Mouse (Mus musculus) embryo, embryonic 9.5 days (tissue): ENCODE measurements at regions not wholly inside any gene's neighbourhood (a gene's known extent, or its start where the extent isn't known, plus 50 kb on each side); places are given as distances from the start of the nearest gene placed in this dataset.

ENCODE experiments used
- DNase-seq: peaks from one replicate; pipeline ENCODE4 v3.0.0-alpha.2; 2017; ENCODE audit errors: extremely low spot score

DNA sequence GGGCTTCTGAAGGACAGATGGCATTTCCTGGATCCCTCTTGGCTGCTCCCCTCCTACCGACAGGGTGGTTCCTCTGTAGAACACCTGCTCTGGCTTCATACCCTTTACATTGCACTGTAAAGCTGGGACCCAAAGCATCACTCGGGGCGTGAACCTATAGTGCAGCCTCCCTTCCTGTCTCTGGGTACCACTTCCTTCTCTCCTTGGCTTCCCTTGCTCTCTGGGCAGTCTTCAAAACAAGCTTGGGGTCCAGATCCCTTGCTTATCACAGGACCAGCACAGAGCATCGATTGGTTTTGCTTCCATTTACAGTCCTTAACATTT lies 346.4 kb downstream of the Rnf144a start:
- no peak for DNase-seq

DNA sequence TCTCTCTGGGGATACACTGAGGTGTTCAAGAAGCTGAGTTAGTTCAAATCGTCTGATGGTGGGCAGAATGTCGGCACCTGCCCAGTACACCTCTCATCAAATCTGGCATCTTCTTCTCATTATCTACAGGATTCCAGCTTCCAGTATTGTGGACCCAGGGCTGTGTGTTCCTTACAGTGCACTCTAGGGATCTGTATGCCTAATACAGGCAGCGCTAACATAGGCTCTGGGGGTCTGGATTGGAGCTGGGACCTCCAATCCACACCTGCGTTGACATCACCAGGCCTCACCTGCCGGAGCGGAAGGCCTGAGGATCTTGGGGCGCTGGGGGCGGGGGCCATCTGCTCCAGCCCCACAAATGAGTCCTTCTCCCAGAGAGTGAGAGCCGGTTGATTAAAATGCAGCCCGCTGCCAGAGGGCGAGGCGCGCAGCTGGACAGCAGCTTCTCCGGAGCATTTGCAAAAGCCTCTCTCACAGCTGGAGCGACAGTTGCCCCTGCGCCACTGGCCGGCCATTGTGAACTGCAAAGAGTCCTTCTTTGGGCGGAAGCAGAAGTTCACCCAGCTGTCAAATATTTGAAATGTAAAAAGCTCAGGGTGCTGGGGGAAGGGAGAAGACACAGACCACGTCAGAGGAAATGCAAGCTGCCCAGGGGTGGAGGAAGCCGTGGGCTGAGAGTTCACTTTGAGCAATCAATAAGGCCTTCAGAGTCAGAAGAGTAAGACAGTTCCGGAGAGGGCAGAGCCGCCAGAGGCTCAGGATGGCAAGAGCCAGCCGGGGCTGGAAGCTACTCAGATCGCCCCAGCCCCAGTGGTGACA lies 347.0 kb downstream of the Rnf144a start:
- peak; percentile 41 for DNase-seq

DNA sequence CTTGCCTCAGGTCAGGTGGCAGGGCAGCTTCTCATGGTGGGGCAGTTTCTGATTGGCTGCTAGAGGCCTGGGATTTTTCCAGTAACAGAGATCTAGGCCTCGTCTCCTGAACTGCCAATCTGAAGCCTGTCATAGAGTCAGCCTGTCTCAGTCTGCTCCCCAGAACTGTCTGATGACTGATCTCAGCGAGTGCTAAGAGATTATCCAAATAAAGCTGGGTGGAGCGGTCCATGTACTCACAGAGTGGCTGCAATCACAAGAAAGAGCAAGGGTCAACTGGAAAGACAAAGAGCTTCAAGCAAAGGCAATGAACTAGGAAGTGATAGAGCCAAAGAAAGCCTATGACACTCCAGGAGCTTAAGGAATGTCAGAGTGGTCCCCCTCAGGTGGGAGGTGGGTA lies 354.7 kb downstream of the Rnf144a start:
- DNase-seq: no peak

DNA sequence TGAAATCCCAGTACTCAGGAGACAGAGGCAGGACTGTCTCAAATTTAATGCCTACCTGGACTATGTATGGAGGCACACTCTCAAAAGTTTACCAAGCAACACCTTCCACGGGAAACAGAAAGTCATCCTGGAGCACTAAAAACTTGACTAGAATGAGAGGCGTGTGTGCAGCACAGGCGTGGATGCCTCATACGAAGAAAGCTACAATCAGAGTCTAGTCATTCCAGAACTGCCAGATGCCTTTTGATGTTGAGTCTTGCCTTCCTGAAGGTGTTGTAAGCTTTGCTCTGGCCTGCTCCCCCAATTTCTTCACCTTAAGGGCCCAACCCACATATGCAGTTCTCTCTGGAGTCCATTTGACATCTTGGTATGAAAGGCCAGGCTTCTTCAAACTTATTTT lies 356.0 kb downstream of the Rnf144a start:
- no peak for DNase-seq

DNA sequence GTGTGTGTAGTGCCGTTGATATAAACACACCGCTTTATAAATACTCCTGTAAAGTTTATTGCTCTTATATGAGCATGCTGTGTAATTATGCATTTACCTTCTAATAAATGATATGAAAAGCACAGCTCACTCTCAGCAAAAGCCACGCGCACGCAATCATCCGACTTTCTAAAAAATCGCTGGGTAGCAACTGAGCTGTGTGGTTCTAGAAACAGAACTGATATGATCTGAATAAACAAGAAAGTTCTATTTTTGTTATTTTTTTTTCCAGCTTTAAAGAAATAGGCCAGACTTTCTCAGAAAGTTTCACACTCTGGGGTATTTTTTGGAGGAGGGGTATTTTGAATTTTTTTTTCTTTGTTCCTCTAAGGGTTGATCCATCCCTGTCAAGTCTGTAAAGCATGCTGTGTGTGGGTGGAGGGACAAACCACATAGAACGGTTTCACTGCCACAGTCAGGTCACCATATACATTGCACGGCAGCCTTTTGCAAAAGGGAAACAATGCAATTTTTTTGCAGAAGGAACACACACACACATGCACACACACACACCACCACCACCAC lies 357.5 kb downstream of the Rnf144a start:
- DNase-seq: no peak

DNA sequence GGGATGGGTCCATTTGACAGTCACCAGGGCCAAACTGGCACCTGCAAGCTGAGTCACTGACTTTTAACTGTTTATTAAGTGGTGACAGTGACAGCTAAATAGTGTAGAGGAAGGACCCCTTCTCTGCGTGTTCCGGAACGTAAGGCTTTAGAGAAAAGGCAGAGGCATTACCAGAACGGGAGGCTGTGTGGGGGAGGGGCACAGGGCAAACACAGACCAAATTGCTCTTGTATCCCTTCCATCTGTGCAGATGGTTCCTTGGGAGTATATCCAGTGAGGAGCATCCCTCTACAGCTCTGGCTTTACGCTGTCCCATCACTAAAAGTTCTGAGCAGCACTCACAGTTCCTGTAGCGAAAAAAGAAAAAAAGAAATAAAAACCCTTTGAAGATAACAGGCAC lies 368.1 kb downstream of the Rnf144a start:
- no peak for DNase-seq

DNA sequence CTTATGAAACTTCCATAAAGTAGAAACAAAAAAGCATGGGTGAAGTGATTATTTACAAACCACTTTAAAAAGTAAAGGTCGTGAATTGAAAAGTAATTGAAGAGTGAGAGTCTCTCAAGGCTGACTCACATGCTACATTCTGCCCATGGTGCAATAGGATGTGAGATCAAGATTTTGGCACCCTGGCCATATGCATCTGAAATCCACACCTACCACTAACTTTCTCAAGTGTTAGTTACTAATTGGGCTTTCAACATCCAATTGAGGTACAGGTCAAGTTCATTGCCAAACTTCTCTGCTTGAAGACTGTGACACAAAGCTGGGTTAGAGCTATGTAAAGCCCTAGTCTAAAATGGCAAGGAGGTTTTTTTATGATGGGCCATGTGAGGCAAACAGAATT lies 369.7 kb downstream of the Rnf144a start:
- no peak for DNase-seq

DNA sequence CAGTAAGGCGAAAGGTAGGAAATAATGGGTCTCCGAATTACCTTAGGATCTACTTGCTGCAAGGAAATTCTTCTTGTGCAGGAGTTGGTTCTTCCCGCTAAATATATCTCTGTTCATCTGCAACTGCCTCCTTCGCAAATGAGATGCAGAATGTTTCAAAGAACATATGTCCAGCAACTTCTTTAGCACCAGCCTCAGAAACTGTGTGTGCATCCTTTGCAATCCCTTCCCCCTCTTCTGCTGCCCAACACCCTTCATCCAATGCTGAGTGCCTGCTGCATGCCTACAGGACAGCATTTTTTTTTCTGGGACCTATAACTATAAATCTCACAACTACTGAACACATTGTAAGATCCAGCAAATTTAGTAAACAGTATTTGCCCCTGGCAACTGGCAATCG lies 402.1 kb downstream of the Rnf144a start:
- DNase-seq: no peak

DNA sequence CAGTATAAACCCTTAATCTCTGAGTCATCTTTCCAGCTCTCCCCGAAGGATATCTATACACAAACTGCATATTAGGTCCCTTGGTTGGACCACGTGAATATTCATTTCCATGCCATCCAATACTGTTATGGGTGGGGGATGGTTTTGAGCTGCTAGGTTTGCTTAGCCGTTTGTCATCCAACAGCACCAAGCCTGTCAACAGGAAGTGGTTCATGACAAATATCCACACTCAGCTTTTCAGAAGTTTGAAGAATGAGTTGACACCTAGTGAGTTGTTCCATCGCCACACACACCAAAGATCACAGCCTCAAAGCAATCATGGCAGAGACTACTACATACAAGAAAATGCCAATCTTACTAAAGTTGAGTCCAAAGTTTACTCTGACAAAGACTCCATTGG lies 421.0 kb downstream of the Rnf144a start:
- no peak for DNase-seq

DNA sequence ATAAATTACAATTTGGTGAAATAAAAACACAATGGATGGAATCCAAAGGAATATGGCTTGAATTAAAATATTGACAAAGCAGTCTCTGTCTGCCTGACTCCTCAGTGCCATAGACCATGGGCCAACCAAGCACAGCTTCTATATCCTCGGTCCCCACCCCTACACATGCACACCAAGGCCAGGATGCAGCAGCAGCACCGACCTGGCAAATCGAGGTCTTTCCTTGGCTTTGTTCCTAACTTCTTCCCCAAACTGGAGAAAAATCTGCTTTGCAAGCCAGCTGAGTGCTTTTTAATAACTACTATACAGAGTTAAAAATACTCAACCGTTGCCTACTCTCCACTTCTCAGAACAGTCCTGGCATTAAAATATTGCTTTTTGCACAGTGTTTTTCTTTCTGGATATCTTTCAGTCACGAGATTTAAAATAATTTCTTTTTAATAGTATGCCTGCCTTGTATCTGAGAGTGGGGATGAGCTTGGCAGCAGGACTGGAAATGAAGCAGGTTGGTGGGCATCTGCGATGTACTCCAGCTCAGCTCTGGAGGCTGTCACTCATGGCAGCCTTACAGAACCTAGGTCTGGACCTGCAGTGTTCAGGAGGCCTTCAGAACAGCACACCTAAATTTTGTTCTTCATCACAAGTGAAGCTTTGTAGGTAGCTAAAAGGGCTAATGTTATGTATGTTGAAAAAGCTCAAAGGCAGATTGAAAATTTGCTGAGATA lies 423.1 kb downstream of the Rnf144a start:
- no peak for DNase-seq

DNA sequence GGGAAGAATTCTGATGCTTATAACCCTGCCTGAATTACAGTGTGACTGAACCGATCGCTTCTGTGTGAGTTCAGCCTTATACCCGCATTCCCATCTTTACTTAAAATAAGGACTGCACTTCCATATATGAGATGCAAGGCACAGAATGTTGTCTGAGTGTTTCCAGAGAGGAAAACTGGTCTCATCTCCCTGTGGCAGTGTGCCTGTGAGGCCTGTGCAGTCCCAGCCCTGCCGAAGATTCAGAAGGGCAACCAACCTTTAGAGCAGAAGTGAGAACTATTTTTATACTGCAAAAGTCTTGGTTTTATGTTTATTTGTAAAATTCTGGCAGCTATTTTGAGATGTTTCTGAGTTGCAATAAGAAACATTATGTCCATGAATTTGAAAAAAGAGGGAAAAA lies 432.5 kb downstream of the Rnf144a start:
- no peak for DNase-seq

DNA sequence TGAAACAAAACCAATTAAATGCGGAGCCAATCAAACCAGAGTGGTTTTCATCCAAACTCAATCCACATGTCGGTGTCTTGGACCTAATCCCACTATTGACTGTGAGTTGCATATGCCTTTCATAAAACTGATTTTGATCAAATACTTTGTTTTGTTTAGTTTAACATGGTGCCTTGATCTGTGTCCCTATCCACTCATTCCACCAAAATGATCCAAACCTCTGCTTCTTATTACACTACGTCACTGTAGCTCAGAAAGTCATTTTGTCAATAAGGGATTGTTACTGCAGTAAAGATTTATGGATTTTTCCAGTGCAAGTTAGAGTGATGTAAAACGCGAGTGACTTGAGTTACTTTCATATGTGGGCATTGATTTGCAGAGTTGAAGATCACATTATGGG lies 436.7 kb downstream of the Rnf144a start:
- no peak for DNase-seq

DNA sequence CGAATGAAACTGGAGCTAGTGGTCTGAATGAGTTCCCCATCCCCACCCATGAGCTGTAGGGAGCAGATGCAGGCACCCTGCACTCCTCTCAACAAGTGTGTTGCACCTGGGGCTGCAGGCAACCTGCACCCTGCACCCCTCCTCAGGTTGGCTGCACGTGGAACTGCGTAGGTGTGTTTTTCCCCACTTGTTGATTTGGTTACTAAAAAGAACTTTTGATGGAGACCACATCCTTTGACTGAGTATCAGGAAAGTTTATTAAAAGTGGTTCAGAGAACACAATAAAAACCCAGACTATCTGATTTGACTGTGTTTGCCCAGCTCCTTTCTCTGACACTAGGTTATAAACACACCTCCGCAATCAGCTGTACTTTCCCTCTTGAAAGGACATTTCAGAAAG lies 456.5 kb downstream of the Rnf144a start:
- DNase-seq: no peak

DNA sequence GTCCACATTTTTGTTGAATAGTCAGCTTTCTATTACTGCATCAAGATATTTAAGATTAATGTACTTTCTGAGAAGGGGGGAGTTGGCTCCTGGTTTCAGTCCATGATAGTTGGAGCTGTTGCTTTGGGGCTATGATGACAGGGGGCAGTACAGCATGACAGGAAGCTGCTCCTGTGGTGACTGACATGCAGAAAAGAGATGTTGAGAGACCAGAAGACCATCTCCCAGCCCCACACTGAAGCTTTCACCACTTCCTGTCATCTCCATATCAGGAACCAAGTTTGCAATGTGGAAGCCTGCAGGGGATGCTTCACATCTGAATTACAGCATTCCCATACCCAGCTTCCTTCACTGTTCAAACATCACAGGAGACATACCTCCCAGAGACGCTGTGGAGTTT lies 457.5 kb downstream of the Rnf144a start:
- no peak for DNase-seq

DNA sequence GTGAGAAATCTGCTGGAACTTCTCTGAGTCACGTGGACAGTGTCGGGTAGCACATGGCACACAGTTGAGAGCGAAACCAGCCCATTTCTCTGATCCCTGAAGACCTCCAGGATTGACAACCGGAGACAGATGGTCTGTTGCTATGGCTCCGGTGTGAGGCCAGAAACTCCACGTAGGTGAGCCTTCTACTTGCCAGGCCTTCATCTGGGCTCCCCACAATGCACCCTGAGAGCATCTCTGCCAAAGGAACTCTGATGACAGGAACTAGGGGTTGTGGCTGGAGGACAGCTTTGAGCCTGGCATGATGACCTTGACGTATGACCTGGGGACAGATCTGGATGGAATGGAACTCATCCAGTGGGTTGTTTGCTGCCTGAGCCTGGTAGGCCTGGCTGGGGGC lies 467.9 kb downstream of the Rnf144a start:
- no peak for DNase-seq

DNA sequence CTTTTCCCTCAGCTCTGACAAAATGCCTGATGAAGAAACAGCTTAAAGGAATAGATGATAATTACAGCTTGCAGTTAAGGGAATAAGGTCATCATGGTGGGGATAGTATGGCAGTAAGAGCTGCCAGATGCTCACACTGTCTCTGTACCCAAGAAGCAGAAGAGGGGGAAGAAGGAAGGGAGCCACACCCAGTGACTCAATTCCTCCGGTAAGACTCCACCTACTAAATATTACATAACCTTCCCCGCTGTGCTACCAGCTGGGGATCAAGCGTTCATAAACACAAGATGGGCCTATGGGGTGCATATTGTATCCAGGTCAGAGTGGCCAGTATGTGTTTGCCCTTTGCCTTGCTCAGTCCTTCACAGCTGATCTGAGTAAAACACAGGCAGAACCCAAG lies 468.9 kb downstream of the Rnf144a start:
- no peak for DNase-seq

DNA sequence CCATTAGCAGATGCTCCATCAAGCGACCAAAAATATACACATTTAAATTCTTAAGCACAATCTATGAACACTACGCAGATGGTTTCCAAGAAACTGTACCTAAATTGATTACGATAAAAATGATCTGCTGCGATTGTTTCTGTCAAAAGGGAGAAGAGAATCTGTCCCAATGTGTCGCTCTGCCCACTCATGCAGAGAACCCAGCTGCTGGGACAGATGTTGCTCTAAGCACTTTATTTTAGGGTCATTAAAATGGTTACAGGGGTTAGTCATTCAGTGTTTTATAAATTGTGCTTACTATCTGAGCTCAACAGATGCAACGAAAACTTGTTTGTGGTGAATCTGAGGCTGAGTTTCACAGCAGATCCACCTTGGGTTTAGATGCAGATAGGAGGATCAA lies 476.2 kb downstream of the Rnf144a start:
- no peak for DNase-seq

DNA sequence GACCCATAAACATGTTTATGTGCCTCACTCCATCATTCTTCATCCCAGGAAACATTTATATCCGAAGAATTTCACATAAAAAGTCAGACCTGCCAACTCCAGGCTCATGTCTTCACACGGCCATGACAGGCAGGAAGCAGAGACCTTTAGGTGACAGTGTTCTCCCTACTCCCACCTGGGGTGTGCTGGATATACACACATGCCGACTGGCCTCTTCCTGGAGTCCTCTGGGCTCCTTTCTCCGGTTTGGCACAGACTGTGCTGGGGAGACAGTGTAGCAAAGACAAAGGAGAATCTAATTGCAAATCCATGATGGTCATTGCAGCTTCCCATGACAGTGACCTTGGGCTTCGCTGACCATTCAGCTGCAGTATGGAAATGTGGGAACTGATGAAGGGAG lies 480.1 kb downstream of the Rnf144a start:
- DNase-seq: no peak

DNA sequence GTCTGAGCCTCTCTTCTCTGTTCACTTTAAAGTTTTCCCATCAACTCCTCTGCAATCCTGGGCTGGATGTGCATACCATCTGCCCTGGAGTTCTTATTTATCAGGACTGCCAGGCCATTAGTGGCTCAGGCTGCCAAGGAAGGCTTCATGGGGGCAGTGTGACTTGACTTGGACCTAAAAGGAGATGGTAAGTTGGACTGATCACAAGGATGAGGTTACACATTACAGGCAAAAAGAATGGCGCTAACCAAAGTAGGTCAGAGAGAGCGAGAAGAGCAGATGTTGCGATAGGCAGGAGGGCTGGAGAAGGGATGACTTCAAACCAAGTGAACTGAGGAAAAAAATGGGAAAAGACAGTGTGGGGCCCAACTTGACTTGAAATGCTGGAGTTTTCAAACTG lies 480.5 kb downstream of the Rnf144a start:
- DNase-seq: no peak

DNA sequence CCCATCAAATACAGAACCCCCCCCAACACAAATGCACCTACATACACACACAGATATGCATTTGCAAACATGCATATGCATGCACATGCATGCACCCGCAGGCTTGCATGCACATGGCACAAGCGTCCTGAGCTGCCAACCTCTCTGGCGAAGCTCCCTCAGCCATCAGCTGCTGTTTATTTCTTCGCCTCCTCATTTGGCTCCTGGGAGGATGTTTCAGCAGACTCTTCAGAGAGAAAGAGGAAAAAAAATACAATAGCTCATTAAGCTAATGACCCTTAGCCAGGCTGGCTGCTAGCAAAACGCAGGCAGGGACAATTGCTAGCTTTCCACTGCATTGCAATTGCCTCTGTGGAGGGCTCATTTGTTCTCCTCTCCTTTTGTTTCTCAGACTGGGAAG lies 488.7 kb downstream of the Rnf144a start:
- DNase-seq: peak; percentile 4

DNA sequence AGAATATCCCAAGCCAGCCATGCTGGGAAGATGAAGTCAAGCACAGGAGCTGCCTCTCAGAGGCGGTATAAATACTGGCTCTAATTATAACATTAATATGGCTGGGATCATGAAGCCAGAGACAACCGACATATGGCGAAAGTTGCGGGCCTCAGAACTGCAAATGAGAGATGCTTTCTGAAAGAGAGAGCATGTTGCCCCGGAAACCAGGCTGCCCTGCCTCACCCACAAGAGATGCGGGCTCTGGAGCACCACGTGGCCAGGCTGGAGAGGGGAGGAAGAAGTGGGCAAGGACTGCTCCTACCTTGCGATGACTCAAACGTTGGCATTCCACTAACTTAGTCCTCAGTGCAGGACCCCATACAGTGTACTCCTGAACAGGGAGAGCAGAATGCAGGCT lies 490.5 kb downstream of the Rnf144a start:
- DNase-seq: no peak

DNA sequence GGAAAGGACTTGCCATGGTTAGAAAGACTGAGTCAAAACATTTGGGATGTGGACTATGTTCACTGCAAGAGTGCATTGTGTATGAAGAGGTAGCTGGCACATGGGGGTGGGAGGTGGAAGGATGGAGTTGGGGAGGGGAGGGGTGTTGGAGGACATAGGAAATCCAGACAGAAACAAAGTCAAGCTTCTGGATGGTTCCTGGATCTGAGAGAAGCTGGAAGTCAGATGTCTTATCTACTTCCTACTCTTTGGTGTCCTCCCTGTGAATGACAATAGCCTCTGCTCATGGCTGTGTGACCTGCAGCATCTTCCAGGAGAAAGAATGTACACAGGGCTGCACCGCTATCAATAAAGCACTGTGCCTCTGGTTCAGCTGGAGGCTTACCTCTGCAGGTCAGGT lies 491.3 kb downstream of the Rnf144a start:
- no peak for DNase-seq

DNA sequence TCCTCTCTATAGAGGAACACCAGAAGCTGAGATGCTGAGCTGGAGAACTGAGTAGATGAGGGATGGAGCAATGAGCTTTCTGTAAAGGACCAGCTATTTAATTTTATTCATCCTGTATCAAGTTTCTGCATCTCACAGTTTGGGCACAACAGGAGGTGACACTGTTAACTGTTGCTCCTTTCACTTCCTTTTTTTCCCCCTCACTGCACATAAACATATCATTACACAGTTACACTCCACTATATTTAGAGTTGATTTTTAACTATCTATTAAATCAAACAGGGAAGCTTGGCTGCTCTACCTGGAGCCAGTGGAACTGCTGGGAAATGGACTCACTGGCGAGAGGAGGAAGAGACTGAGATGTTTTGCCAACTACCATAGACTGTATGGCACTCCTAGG lies 509.4 kb downstream of the Rnf144a start:
- DNase-seq: no peak
